Mouse (Mus musculus) heart, adult 8-10 months (tissue): ENCODE data around the gene Palm2. TPM values are rescaled to one million over a fixed set of nuclear protein-coding genes. Genes with fewer than 3 reads are reported as not detected.

Source experiments
- DNase-seq: peaks from one replicate; pipeline ENCODE4 v3.0.0; 2022; ENCODE audit warnings: low spot score
- total RNA-seq, 4 experiments: library from RNA; stranded (reverse); gene quantifications; 2 replicates each; pipeline ENCODE4 v1.2.4; 2022

Gene Palm2
- total RNA-seq, 4 experiments from 2014 or later = 12.3 to 24.6 (median 13.4) TPM

DNA sequence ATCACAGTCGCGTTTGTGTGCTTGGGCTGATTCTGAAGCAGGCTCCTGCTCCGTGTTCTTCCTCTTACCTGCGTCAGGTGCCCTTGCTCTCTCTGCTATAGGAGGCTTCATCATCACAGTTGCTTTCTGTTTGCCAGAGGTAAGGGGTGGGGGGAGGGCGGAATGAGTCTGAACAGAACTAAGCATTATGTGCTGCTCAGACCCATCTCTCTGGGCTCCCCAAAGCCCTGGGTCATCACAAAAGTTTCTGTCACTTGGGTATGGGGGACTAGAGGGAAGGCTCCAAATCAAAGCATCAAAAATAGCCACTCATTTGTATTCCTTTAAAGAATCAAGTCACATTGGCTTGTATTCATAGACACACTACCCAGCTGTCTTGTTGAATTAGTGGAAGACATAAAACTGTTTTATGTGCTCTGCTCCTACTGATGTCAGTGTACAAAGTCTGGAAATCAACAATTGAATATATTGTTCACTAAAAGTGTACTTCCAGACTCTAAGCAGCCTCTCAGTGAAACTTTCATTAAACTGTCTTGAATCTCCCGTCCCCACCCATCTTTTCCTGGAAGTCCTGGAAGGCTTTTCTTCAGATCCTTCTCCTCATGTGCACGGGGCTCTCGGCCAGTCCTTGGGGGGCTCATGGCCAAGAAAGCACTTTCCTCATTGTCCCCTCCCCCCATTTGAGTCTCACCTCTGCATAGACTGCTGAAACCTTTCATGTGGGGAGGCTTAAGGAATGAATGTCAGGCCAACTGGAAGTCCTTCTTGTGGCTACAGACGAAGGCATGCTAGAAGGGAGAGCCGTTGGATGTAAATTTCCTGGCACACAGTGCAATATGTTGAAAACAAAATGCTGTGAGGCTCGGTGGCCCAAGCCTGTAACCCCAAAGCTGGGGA lies 269.8 kb downstream of the Palm2 start:
- DNase-seq = no peak

DNA sequence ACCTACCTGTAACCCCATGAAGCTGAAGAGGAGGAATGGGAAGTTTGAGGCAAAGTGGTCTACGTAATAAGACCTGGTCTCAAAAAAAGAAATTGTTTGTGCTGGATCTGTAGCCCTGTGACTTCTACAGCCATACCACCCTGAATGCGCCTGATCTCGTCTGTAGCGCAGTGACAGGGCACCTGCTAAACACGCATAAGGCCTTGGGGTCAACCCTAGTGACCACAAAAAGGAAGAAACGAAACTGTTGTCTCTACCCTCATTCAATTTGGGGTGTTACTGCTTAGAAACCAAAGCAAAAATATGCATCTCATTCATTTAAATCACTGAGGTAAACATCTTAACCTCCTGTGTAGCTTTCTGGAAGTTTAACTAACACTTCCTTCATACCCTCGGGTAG lies 270.5 kb downstream of the Palm2 start:
- DNase-seq = no peak

DNA sequence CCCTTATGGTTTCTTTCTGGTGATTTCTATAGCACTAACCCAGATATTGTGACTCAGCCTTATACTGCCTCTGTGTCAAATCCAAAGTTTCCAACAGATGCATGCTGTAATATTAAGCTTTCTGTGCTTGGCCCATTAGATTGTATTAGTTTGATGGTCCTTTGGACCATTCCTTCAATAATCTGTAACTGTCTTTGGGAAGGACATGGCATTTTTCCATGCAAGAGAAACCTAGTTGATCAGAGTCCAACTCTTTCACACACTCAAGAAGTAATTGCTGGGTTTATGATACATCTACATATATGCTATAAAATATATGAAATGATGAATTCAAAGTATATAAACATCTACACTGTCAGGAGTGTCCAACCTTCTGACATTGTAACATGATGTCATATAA lies 281.8 kb downstream of the Palm2 start:
- no peak for DNase-seq

DNA sequence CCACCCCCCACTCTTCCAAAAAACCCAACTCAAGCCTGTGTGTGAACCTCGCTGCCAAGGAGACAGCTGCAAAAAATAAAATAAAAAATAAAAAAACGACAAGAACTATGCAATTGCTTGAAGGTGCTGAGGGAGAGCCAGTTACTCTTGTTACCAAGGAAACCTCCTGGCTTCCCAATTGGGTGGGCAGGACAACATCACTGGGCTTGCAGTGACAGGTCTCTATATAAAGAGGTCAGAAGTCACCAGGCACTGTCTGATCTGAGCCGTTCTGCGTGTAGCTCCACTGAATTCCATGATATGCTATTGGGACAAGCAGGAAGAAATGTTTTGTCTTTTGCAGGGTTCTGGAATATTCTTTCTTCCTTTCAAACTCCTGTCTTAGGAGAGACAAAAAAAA lies 282.7 kb downstream of the Palm2 start:
- no peak for DNase-seq

DNA sequence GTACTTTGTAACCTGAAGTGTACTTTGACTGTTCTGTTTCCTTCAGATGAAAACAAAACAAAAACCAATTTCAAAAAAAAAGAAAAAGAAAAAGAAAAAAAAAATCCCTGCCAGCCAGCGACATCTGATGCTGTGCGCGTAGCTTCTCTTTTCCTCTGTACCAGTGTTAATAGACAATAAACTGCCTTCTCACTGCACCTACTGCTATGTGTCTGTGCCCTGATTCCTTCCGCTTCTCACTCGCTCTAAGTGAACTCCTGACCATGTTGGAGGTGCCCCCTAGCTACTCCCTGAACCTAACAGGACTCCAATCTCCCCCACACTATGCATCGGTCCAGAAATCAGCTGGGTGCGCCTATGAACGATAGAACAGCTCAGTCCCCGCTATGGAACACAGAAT lies 283.3 kb downstream of the Palm2 start, which contains the start of gene Akap2:
TSS of gene Akap2 (plus strand) at position 304 of the 400 bp plus-strand sequence.
- DNase-seq = no peak

DNA sequence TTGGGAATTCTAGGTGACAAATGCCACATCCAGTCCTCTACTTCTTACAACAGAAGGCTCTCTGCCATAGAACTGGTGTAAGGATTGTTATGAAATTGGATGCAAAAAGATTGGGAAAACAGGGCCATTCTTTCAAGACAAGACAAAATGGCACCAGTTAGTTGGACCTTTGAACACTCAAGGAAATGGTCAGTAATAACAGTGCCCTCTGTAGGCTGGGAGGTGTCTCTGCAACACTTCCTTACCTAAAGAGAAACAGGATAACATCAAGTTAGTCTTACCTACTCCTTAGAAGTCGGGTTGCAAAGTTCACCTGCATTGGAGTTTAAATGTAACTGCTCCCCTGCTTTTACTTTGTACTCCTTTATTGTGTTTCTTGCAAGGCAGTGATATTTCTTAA lies 285.3 kb downstream of the Palm2 start:
- no peak for DNase-seq

DNA sequence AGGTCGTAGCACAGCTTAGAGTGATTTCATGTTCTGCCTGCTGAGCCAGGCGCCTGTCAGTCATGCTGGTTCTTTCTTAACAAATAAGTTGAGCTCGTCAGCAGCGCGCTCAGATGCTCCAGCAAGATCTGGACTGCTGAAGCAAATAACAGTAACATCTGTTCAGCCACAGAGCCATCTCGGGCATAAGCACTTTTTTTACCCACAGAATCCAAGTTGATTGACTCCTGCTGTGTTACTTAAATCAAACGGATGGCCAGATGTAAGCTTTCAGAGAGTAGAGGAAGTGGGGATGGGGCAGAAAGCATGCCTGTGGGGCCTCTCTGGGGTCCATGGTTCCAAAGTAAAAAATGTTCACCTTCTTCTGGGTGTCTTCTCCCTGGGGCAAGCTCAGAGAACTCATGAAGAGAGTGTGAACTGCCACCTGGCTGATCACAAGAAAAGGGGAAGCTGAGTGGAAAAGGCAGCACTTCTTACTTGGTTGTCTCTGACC lies 286.9 kb downstream of the Palm2 start:
- DNase-seq = no peak

DNA sequence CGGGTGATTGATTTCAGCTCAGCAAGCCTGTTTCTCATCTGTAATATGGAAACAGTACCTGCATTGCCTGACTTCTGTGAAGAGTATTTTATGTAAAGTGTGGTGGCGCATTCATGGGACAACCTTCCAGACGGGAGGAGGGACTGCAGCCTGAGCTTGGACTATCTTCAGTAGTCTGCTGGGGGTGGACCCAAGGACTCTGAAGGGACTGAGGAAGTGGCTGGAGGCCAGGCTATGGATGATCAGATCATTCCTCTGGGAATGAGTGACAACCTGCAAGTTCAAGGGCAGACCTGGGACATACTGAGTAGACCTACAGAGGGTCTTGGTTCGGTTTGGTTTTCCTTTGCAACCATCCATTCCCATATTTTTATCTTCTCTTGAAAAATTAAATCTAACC lies 288.2 kb downstream of the Palm2 start:
- no peak for DNase-seq

DNA sequence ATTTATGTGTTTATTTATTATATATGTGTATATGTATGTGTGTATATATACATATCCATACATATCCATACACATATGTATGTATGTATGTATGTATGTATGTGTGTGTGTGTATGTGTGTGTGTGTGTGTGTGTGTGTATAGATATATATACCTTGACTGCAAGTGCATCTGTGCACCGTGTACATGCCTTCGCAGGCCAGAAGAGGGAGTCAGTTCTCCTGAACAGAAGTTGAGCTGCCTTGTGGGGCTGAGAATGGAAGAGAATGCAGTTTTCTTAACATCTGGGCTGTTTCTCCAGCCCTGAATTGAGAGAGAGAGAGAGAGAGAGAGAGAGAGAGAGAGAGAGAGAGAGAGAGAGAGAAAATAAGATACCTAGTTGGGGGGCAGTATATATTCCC lies 289.6 kb downstream of the Palm2 start:
- no peak for DNase-seq

DNA sequence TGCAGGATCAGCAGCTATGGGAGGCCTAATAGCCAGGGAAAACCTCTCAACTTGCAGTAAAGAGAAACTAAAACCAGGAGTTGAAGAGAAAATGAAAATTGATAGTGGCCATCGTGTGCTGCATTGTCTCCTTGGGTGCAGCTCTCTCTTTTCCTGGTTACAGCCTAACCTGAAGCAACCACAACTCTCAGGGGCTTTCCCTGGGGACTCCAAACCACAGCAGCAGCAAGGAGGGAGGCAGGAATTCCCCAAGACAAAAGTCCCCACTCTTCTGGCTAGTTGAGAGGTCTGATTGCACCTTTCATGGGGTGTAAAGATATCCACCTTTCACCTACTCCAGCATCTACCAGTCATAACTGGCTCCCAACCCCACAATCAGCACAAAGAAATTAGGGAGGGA lies 291.5 kb downstream of the Palm2 start:
- no peak for DNase-seq

DNA sequence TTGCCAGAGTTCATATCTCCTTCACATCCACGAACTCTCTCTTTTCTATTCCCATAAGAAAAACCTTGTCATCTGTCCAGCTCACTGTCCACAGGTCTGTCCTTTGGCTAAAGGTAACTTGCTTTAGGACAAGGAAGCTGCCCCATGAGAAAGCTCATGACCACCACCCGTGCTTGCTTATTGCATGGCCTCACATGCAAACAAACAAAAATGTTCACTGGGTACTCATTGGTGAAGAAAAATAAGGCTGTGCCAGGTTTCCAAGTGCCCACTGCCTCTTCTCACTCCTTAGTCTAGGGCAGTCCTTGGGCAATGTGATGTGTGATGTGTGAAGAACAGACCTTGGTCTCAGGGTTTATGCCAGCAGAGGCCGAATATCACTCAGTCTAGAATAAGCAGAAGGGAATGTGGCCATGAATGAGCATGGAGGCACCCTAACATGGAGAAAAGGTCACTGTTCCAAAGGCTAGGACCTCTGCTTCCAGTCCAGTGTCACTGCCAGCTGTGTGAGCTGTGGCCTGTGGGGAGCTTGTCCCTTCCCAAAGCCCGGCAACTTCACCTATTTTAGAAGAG lies 294.6 kb downstream of the Palm2 start:
- DNase-seq = no peak

DNA sequence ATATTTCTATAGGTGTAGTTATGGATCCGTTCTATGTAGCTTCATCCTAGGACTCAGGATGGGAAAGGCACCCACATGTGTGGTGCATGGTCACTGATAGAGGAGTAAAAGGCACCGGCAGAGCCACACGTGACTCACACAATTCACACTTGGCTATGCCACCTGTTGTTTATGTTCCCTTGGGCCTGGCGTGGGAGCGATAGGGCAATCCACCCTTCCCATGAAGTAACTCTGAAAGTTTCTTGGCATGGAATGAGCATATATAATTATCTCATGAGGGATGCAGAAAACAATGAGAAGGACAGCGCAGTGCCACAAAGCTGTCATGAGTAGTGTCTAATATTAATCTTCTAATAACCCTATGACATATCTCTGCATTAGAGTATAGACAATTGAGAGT lies 296.0 kb downstream of the Palm2 start:
- DNase-seq = no peak

DNA sequence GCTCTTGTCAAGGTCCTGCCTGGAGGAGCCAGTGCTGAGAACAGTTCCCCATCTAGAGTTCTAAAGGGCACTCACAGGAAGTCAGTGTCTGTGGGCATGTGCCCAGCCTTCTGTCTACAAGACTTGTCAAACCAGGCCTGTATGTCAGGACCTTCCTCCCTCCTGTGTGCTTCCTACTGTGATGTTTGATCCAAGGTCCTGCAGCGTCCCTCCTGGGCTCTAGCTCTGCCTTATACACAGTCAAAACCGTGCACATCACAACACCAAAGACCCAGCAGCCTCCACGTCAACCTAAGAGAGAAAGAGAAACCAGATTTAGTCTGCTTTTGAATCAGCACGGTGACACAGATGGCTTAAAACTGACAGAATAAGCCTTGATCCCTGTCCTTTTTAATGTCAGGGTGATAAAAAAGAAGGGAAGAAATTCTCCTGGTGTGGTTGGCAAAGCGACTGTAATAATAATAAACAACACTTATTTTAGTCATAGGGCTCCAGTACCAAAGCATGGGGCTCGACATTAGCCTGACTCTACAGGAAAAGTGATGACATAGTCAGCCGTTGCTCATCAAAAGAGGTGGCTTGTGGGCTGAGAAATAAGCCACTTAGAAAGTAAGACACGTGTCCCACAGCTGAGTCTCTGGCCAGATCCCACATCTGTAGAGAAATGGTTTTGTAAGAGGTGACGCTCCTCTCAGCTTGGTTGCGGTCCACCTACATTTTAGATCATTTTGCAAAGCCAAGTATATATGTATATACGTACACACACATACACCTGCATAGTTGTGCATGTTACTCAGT lies 297.0 kb downstream of the Palm2 start:
- DNase-seq = no peak

DNA sequence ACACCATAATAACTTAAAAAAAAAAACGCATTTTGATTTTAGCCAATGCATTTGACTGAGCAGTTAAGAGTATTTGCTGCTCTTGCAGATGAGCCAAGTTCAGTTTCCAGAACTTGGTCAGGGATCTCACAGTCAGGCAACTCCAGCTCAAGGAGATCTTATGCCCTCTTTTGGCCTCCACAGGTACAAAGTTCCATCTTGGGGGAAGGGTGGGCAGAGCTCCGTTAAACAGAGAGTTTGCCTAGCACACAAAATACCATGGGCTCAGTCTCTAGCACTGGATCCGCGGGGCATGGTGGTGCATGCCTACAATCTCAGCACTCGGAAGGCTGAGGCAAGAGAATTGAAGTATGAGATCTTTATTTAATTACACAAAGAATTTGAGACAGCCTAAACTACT lies 298.3 kb downstream of the Palm2 start:
- no peak for DNase-seq

DNA sequence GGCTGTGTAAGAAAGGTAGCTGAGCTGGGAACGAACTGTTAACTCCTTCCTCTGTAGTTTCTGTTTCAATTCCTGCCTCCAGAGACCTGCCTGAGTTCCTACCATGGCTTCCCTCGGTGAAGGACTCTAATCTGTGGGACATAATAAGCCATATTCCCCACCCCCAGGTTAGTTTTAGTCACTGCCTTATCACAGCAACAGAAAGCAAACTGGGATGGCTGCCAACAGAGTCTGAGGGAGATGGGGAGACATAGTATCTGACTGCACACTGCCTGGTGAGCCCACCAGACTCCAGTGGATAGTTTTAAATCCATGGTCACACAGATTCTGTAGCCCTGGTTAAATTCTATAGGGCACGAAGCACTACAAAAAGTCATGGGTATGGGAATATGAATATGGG lies 299.4 kb downstream of the Palm2 start:
- DNase-seq = peak; percentile 16

DNA sequence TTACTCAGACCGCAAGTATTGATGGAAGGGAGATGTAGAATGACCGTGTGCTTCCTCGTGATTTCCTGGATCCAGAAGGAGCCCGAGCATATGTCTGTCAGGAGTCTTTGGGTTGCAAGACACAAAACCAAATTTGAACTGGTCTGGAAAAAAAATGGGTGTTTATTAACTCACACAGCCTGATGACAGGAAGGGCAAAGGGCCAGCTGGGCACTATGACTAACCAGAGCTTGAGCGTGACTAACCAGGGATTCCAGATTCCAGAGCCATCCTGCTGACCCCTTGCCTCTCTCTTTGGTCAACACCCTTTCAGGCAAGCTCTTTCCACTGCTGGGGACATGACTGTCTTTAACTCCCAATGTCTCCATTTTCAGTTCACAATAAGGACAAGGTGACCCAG lies 301.4 kb downstream of the Palm2 start:
- no peak for DNase-seq

DNA sequence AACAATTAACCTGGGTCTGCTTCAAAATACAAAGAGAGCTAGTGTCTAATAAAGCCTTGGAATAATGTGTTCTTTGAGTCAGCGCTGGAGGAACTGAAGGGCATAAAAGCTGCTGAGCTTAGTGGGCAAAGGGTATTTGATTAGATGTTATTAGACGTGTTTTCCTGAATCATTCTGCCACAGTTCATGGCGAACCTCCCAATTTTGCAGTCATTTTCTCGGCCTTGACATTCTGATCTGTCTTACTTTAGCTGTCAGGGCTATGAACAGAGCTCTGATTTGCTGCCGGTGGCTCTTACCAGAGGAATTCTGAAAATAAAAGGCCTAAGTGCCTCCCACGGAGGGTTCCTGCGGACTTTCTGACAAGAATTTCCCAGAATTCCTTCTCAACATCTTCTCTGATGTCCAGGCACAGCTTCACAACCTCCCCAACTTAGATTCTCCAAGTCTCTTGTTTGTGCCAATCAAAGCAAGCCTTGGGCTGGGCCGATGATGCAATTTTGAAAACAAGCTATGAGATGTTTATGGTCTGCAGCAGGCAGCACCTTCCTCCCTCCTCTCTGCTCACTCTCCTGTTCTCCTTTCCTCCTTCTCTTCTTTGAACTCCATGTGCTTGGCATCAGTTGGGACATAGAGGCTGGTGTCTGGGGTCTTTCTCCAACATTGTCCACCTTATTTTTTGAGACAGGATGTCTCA lies 305.0 kb downstream of the Palm2 start:
- no peak for DNase-seq

DNA sequence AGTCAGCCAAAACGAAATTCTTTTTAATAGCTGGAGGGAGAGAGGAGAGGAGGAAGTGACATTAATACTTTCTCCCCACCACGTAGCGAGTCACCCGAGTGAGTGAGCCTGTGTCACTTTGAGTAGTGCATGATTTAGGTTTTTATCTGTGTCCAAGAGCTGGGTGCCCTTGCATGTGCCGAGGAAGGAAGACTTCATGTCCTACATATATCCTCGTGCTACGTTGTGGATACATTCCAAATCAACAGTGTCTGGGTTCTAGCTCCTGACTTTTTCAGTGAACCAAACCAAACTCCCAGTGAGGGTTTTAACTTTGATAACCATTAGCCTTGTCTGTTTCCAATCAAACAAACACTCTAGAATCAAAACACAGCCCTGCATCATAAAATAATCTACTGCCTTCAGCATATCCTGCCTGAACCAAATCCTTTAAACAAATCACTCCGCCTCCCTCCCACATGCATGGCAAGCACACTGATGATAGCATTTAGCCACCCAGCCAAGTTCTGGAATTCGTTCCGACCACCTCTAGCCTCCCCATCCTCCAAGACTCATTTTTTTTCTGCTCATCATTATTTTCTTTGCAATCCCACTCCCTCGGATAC lies 309.4 kb downstream of the Palm2 start:
- DNase-seq = no peak

DNA sequence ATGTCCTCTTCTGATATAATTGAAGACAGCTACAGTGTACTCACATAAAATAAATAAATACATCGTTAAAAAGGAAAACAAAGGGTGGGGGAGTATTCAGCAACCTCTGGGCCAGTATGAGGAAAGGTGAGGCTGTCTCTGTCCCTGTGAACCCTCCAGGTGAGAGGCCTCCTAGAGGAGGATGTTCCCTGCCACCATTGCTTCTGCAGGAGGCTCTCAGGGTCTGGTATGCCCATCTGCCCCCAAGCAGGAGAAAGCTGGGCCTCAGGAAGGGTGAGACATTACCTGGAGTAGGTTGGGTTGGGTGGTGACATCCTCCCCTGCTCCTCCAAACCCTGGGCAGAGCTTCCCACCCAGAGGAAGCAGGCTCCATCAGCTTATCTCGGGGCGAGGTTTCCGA lies 316.6 kb downstream of the Palm2 start:
- DNase-seq = no peak

DNA sequence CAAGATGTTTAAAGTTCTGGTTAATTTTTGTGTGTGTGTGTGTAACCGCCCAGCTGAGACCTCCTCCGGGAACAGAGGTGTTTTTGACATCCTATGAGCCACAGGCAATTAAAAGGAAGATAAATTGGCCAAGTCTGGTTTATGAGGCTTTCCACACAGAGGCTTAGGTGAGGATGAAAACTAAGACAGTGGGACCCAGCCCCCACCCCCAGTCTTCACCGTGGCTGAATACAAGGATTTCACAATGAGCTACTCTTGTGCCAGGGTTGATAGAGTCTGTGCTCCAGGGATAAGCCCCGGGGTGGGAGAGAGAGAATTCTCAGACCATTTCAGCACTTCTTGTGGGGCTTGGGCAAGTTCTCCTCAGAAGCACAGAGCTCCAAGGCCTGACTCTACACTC lies 317.0 kb downstream of the Palm2 start:
- no peak for DNase-seq

DNA sequence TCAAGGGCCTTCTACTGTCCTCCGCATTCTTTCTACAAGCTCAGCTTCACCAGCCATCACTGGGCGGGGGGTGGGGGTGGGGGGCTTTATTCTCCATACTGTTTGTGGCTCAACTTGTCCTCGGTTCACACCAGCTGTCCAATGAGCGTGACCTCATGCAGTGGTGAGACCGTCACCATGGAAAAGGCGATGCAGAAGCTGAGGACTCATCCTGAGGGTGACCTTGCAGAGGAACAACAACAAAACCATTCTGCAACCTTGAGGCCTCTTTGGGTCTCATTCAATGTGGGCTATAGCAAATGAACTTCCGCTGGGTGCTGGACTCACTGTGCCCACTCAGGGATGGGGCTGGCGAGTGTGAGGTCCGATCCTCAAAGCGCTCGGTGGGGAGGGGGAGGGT lies 317.5 kb downstream of the Palm2 start:
- no peak for DNase-seq
